Mouse (Mus musculus) common myeloid progenitor, adult 5-6 weeks (primary cell): ENCODE results near the gene Tmem52b. TPM values are rescaled to one million over a fixed set of nuclear protein-coding genes. Genes with fewer than 3 reads are reported as not detected.
A peak's percentile ranks its signal among the peaks of the same experiment; 100 is the strongest.

Experiments used
- ATAC-seq: replicated peaks from 2 replicates; pipeline ENCODE4 v1.8.0; 2016; ENCODE audit warnings: low read depth, mild to moderate bottlenecking, moderate TSS enrichment, inconsistent platforms; ENCODE audit not compliant: poor library complexity, severe bottlenecking
- total RNA-seq: library from RNA; stranded (forward); fragments of 200-1000, 187-1606 nt; gene quantifications from 2 replicates; pipeline ENCODE4 v1.2.3, GENCODE M21; 2017

The Tmem52b gene
- total RNA-seq, 1 experiment from 2014 or later, result 0.18 TPM

GRCm38 (mm10) chr6:129529605-129530004 lies 17.2 kb downstream of the Tmem52b start:
- ATAC-seq, result no peak

- no peak for ATAC-seq
Measured at GRCm38 (mm10) chr6:129530261-129530660, 17.9 kb downstream of the Tmem52b start.

DNA sequence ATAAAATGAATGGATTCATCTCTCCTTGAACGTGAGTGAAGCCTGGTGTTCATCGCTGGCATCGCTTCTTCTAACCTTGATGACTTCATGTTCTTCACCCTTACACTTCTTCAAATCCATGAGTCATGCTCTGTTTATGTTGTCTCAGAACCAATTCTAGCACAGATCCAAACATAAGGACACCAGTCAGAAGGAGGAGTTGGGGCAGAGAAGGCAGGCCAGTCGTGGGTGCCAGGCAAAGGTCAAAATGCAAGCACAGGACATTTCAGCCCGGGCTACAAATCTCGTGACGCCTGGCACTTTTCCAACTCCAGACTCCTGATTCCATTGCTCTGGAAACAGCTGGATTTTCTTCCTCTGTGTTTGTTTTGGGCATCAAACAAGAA lies 20.2 kb downstream of the Tmem52b start:
- ATAC-seq, result peak; percentile 6; the same call in 1 of the 2 replicates

DNA sequence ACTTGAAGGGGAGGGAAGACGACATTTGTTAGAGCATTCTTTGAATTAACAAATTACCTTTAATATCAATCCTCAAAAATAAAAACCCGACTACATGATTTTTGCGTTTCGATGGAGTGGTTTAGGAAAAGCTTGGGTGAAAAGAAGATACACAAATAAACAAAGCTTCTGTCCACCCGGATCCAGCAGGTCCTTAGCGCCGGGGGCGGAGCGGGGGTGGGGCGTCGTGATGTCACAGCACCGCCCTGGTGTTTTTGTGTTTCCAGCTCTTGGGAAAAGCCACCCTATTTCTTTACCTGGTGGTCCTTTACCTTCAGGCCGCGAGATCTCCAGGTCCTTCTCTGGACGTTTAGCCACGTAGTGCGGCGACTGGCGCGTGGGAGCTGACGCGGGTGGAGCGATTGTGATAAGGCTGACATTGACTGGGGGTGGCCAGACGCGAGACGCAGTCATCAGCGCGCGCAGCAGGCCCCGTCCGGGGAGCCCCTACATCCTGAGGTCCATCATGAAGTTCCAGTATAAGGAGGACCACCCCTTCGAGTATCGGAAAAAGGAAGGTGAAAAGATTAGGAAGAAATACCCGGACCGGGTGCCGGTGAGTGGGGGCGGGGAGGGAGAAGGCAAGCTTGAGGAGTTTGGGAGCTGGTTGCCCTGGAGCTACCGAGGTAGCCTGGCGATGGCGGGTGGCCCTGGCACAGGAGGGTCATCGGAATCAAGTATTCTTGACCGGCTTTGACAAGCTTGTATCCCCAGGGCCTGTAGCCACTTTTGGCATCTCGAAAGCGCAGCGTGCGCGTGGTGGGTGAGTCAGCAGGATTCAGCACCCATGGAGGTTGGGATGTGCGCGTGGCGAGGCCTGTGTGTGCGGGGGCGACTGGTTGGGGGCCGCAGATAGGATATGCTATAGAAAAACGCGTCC lies 20.8 kb downstream of the Tmem52b start, which contains the start of gene Gabarapl1:
TSS of gene Gabarapl1 (plus strand) at position 219 of the 919 bp plus-strand sequence.
- ATAC-seq, result peak; percentile 62

DNA sequence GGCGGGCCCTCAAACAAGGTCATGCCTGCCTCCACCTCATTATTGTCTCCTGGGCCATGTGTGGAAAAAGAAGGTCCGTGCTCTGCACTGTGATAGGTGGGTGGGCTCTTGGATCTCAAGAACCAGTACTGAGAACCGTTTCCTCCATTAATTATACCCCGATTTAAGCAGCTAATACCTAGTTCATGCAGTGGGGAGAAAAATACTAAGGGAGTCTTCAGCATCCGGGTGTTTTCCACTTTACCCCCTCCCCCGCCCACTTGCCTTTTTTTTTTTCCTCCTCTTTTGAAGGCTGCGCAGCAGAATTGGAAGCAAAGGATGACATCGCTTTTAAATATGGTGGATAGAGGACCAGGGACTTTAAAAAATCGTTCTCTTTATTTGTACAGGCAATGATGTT lies 21.7 kb downstream of the Tmem52b start:
- peak; percentile 9; the same call in 1 of the 2 replicates for ATAC-seq

GRCm38 (mm10) chr6:129534627-129535190 lies 22.4 kb downstream of the Tmem52b start:
- no peak for ATAC-seq

DNA sequence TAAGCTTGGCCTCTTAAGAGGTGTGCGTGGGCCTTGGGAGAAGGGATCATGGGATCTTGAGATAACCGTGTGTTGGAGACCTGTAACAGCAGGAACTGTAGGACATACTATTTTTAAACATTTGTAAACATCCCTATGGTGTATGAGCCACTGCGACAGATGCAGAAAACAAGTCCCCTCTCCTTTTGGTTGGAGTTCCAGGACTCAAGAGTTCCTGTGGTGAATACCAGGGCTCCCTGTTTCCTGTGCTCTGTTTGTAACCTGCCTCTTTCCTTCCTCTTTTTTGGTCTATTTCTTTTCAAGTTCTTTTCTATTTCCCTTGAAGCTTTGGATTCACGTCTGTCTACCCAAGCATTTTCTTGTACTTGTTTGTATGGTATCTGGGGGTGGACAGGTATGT lies 23.4 kb downstream of the Tmem52b start:
- peak; percentile 30; the same call in 1 of the 2 replicates for ATAC-seq

DNA sequence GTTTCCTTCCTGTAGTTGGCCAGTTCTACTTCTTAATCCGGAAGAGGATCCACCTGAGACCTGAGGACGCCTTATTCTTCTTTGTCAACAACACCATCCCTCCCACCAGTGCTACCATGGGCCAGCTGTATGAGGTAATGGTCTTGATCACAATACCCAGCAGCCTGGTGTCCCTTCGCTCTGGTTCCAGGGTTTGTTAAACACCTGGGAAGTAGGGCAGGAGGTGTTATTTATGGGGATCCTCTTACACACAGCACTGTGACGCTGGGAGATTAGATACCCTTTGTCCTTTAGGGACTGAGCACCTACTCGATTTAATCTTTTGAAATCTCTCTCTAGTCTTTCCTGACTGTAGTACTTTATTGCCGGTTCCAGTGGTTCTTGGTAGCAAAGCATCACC lies 26.2 kb downstream of the Tmem52b start:
- no peak for ATAC-seq

DNA sequence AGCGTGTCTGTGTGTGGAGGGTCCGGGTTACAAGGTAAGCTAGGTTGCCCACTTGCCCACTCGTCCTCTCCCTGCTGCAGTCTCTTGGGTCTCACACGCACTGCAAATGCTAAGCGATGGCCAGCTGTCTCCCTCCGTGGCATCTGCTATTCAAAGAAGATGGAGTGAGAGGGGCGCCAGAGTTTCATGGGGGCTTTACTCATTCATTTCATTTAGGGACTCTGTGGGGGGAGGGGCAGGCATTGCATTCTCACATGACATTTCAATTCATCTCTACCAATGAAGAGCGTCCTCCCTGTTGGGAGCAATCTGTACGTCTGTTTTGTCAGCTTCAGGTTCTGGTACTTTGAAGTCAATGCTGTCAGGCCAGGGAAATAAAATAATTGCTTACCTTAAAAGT lies 29.6 kb downstream of the Tmem52b start:
- ATAC-seq, result no peak

DNA sequence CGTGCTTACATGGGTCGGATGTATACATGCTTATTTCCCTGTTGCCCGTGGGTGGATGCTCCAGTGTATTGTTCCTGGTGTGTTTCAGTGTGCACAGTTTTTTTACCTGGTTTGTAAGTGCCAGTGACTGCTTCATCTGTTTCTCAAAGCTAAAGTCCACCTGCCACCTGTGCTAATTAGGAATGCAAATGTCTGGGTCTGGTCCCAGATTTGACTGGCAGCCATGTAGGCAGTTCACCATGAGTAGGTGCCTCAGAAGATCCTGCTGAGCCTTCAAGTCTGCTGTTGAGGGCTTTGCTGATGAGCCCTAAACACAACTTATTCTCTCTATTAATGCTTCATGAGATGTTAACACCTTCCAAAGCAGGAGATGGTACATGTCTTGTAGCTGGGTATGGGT lies 30.2 kb downstream of the Tmem52b start:
- ATAC-seq, result no peak

GRCm38 (mm10) chr6:129543709-129544606 lies 31.6 kb downstream of the Tmem52b start:
- peak; percentile 75 for ATAC-seq

DNA sequence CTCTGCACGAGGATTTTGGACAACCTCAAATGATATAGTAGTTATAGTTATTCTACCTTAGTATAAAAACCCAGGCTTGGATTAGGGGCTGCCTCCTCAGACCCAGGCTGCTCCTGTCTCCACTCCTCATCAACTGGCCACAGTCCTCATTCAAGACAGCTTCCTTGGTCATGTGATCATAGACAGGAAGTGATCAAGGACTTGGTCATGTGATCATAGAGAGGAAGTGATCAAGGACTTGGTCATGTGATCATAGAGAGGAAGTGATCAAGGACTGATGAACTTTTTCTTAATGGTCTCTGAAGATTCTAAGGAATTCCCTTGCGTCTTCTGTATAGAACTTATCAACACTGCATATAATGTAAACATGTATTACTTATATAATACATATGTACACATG lies 34.9 kb downstream of the Tmem52b start:
- ATAC-seq, result no peak

GRCm38 (mm10) chr6:129548009-129548408 lies 35.7 kb downstream of the Tmem52b start:
- ATAC-seq, result peak; percentile 54

- peak; percentile 57 for ATAC-seq
Measured at GRCm38 (mm10) chr6:129557298-129558023, 45.1 kb downstream of the Tmem52b start.

DNA sequence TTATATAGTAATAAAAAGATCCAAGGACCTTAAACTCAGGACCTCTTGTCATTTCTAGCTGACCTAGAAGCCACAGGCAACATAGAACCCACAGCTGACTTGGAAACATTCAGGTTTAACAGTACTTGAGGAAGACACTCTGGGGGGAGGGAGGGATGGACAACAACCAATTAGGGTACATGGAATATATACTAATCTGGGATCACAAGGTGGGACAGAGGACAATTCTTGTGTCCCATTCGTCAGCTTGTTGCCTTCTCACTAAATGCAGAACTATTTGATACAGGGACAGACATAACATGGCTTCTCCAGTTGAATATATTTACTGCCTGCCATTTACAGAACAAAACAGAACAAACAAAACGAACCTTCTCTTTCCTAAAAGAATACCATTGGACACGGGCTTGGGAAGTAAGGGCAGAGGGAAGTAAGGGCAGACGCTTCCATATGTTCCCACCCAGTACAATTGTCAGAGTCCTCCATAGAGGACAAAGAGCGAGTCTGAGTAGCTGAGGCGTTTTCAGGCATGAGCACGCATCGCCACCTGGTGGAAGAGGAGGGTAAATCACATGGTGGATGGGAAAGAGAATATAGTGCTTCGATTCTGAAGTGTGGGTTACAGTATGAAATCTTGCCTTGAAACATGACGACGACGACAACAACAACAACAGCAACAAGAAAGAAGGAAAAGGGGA lies 46.7 kb downstream of the Tmem52b start:
- peak; percentile 97 for ATAC-seq

GRCm38 (mm10) chr6:129559641-129560027 lies 47.3 kb downstream of the Tmem52b start:
- no peak for ATAC-seq

DNA sequence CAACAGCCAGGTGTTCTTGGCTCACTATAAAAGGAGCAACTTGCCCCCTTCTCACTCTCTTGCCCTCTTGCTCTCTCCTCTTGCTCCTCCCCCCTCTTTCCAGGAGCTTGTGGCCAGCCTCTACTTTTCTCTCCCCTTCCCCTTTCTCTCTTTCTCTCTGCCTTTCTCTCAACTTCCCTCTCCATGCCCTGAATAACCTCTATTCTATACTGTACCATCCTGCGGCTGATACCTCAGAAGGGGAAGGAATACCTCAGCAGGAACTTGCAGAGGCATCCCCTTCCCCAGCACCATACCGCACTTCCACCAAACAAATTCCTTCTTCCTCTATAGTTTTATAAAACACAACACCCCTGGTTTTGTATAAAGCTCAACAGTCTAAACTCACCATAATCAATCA lies 52.9 kb downstream of the Tmem52b start:
- ATAC-seq, result peak; percentile 95
